Mouse (Mus musculus): Measurements from ENCODE around the gene Gm28230.

- TF ChIP-seq CTCF (IDR thresholded peaks at IDR 0.05; ENCODE audit: low read depth) (no peak), EP300 (IDR thresholded peaks at IDR 0.05; ENCODE audit: low read depth) (no peak)
Observed at GRCm38 (mm10) chr2:74689574-74690337, 36.8 kb upstream of the Gm28230 start.
